Mouse (Mus musculus) erythroblast, embryonic 14.5 days (primary cell): ENCODE measurements at regions not wholly inside any gene's neighbourhood (a gene's known extent, or its start where the extent isn't known, plus 50 kb on each side); places are given as distances from the start of the nearest gene placed in this dataset.

Experiments
- H3K27me3 ChIP-seq: 2 replicates; pipeline ENCODE4 v1.6.1; 2012; ENCODE audit warnings: inconsistent platforms; ENCODE audit not compliant: control insufficient read depth
- H3K36me3 ChIP-seq: 2 replicates; pipeline ENCODE4 v1.6.1; 2012; ENCODE audit warnings: mild to moderate bottlenecking, inconsistent platforms; ENCODE audit not compliant: control insufficient read depth
- H3K4me1 ChIP-seq: 2 replicates; pipeline ENCODE4 v1.6.1; 2012; ENCODE audit warnings: inconsistent platforms; ENCODE audit not compliant: control insufficient read depth
- H3K4me3 ChIP-seq: replicated peaks from 2 replicates; pipeline ENCODE3; 2012; ENCODE audit warnings: moderate library complexity, mild to moderate bottlenecking, inconsistent platforms
- H3K9me3 ChIP-seq: 2 replicates; pipeline ENCODE4 v1.6.1; 2012; ENCODE audit warnings: low read length, inconsistent platforms, mixed read lengths; ENCODE audit not compliant: control insufficient read depth
- GATA1 ChIP-seq: IDR thresholded peaks from 2 replicates; pipeline ENCODE4 v1.6.1; 2012; ENCODE audit warnings: low read length, inconsistent platforms, mixed read lengths
- TAL1 ChIP-seq: IDR thresholded peaks from 3 replicates; pipeline ENCODE4 v1.6.1; 2012; ENCODE audit warnings: low read length, inconsistent platforms, mixed read lengths

GRCm38 (mm10) chr6:127250874-127251670 is 99.1 kb upstream of the Ccnd2 start:
- H3K9me3 ChIP-seq, result no peaks in the 10 kb centered on the region
- peaks cover 4% of the 10 kb centered on the region for H3K4me1 ChIP-seq
- no peaks in the 10 kb centered on the region for H3K36me3 ChIP-seq
- TF ChIP-seq GATA1 (no peak), TAL1 (no peak)
- no peak overlapping the region for H3K4me3 ChIP-seq
- H3K27me3 ChIP-seq, result peaks cover 16% of the 10 kb centered on the region

- TF ChIP-seq GATA1 (no peak), TAL1 (no peak)
- Histone ChIP-seq H3K9me3 (no peaks in the 10 kb centered on the region), H3K27me3 (peaks cover 16% of the 10 kb centered on the region), H3K36me3 (no peaks in the 10 kb centered on the region), H3K4me3 (no peak overlapping the region), H3K4me1 (peaks cover under 1% of the 10 kb centered on the region; the same call in 1 of the 2 replicates)
These were observed 99.6 kb upstream of the Ccnd2 start for GRCm38 (mm10) chr6:127251671-127251985.

GRCm38 (mm10) chr6:127252000-127252721 is 100.2 kb upstream of the Ccnd2 start:
- Histone ChIP-seq H3K9me3 (no peaks in the 10 kb centered on the region), H3K27me3 (peaks cover 16% of the 10 kb centered on the region), H3K36me3 (no peaks in the 10 kb centered on the region), H3K4me3 (no peak overlapping the region), H3K4me1 (no peaks in the 10 kb centered on the region)
- no peak for TF ChIP-seq GATA1
- TF ChIP-seq TAL1, result no peak

GRCm38 (mm10) chr6:127253935-127254334 is 101.9 kb upstream of the Ccnd2 start:
- H3K27me3 ChIP-seq, result peaks cover 16% of the 10 kb centered on the region
- no peaks in the 10 kb centered on the region for H3K4me1 ChIP-seq
- no peak overlapping the region for H3K4me3 ChIP-seq
- H3K36me3 ChIP-seq, result no peaks in the 10 kb centered on the region
- no peaks in the 10 kb centered on the region for H3K9me3 ChIP-seq
- TF ChIP-seq TAL1, result no peak
- TF ChIP-seq GATA1, result no peak

GRCm38 (mm10) chr6:127263903-127264680 is 112.1 kb upstream of the Ccnd2 start:
- H3K4me3 ChIP-seq, result no peak overlapping the region
- peaks cover 41% of the 10 kb centered on the region for H3K27me3 ChIP-seq
- no peak for TF ChIP-seq TAL1
- TF ChIP-seq GATA1, result no peak
- H3K36me3 ChIP-seq, result no peaks in the 10 kb centered on the region
- peaks cover 4% of the 10 kb centered on the region for H3K4me1 ChIP-seq
- H3K9me3 ChIP-seq, result no peaks in the 10 kb centered on the region

GRCm38 (mm10) chr6:127265063-127265775 is 113.2 kb upstream of the Ccnd2 start:
- peaks cover 4% of the 10 kb centered on the region for H3K4me1 ChIP-seq
- TF ChIP-seq GATA1 (no peak), TAL1 (no peak)
- no peaks in the 10 kb centered on the region for H3K9me3 ChIP-seq
- H3K36me3 ChIP-seq, result no peaks in the 10 kb centered on the region
- H3K4me3 ChIP-seq, result no peak overlapping the region
- peaks cover 47% of the 10 kb centered on the region for H3K27me3 ChIP-seq

GRCm38 (mm10) chr6:127265901-127266812 is 114.2 kb upstream of the Ccnd2 start:
- Histone ChIP-seq H3K4me3 (no peak overlapping the region), H3K4me1 (peaks cover 4% of the 10 kb centered on the region)
- no peak for TF ChIP-seq TAL1
- TF ChIP-seq GATA1, result no peak

GRCm38 (mm10) chr6:127266813-127267165 is 114.8 kb upstream of the Ccnd2 start:
- H3K9me3 ChIP-seq, result peaks cover 4% of the 10 kb centered on the region
- H3K27me3 ChIP-seq, result peaks cover 47% of the 10 kb centered on the region
- TF ChIP-seq TAL1 (no peak), GATA1 (no peak)
- H3K4me1 ChIP-seq, result peaks cover 4% of the 10 kb centered on the region
- no peaks in the 10 kb centered on the region for H3K36me3 ChIP-seq
- no peak overlapping the region for H3K4me3 ChIP-seq

More at GRCm38 (mm10) chr6:127265901-127266812, 114.2 kb upstream of the Ccnd2 start:
- no peaks in the 10 kb centered on the region for H3K9me3 ChIP-seq
- no peaks in the 10 kb centered on the region for H3K36me3 ChIP-seq
- peaks cover 47% of the 10 kb centered on the region for H3K27me3 ChIP-seq
